Mouse (Mus musculus) cerebellum, adult 9-10 months (tissue): Measurements from ENCODE around the gene Slc25a13.

Experiments
- DNase-seq: peaks from one replicate; pipeline ENCODE4 v3.0.0; 2022

Slc25a13 gene

DNA sequence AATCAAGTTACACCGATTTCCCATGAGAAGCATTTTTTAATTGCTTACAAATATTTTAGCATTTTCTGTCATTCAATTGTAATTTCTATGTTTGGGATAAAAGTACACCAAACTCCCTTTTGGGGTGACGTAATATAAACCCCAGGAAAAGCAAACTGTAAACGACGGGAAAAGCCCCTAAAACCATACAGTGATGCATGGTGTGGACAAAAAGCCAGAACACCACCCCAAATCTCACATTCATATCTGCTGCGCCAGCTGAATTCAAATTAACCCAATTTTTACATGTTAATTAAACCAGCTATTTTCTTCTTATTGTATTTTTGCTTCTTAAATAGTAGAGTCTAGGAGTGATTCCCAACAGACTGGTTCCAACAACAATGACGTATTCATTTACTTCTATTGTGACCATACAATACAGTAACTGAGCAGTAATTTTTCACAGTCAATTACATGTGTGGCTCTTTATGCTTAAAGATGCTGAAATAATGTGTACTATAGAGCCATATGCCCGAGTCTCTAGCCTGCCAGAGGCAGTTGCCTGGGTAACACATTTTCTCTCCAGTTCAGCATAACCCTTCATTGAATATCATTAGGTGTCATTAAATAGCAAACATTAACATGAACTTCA lies 53.9 kb downstream of the Slc25a13 start:
- no peak for DNase-seq

DNA sequence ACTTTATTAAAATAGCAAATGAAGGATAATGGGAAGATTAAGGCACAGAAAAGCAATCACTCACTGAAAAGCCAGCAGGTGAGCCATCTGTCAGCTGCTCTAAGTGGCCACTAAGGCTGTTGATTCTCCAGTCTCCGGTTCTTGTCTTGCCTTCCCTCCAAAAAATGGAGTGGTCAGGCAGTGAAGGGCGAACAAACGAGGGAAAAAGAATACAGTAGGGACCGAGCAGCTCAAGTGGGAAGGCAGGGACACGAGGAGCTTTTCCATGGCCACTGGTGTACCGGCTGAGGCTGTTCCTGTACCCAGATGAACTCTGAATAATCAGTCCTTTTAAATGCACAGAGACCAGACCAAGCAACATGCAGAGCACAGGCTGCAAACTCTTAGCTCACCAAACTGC lies 54.8 kb downstream of the Slc25a13 start:
- peak; percentile 16 for DNase-seq

DNA sequence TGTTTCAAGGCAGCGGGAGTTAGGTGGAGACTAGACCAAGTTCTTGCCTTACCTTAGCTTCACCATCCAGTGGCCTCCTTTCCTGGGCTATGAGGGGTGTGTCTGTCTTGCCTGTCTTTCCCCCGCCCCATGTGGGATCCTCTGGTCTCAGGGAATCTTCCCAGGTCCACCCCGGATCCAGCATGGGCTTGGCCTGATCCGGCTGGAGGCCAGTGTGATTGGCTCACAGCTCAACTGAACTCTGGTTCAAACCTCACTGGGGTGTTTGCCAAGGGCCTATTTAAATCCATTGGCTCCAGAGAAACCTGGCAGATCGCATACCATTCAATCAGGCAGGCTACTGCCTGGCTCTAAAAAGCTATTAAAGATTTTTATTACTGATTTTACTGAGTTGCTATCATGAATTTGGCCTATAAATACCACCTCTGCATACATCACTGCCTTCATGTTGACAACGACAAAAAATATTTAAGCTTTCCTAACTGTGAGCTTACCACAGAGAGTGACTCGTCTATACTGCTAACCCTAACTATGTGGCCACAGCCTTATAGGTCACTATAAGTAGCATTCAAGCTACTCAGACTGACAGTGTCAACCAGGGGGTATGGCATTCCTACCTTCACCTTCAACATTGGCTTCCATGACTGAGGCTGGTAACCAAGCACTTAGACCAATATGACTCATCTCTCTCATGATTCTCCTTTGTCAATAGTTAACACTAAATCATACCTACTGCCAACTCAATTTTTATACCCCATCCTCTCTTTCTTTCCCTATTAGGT lies 56.1 kb downstream of the Slc25a13 start:
- peak; percentile 28 for DNase-seq

DNA sequence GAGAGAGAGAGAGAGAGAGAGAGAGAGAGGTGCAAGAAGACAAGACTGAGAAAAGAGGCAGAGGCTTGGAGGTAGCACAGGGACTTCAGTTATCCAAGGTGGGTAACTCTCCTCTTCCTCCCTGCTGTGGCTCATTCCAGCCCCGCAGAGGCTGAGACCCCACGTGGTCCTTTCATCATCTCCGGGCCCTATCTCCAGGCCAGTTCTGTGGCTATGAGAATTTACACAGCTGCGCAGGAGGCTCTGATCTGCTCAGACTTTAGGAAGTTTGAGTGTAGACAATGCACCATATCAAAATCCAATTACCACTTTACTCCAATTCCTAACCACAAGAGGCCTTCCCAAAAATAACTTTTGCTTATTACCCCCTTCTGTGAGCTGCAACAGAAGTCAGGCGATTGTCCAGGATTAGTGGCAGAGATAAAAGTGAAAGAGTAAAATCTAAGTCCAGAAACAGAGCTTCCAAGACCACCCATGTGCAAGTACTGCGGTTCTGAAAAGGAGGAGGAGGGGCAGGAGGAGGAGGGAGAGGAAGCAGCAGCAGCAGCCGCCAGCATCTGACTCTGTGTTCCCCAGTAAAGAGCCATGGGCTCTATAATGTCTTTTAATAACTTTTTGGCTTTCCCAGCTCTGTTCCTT lies 57.6 kb downstream of the Slc25a13 start:
- DNase-seq, result no peak

DNA sequence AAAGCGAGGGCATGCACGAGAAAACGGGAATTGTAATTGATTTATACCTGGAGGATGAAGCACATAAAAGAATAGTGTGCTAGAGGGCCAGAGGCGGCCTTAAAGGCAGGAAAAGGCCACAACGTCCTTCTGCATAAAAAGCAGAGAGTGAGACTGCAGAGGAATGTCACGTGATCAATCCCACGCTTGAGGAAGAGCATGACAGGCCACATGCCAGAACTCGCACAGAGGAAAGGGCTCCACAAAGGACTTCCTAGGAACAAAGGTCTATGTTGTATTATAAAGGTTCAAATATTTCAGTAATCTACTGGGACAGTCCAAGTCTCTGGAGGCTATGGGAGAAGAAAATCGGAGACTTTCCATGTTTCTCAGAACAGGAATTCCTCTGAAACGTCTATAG lies 63.5 kb downstream of the Slc25a13 start:
- DNase-seq, result no peak

DNA sequence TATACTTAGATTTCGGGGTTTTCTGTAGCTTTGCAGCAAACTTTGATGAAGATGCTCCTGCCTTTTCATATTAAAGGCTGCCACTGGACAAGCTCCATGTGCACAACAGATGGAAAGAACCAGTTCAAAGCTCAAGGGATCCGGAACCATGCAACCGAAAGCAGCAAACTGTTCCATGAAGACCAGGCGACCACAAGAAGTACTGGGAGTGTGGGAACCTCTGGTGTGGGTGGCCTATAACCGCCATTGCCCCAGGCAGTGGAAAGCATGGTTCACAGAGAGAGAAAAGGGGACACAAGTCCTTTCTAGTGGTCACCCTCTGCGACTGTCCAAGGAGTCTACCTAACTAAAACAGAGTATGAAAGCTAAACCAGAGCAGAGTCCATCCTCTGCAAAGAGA lies 66.2 kb downstream of the Slc25a13 start:
- DNase-seq, result no peak

DNA sequence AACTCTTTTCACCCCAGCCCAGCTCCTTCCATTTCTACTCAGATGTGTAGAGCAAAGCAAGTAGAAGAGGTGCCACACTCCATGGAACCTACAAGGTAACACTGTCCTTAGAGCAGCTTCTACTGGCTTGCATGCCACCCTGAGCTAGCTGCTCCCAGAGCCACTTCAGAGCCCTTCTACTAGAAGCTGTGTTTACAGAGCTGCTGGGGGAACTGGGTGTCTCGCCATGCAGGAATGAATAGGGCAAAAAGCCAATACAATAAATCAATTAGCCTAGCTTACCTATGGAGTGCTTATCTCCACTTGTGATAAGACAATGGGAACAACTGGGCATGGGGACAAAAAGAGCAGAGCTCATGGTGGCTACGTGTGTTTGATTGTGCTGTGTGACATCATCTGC lies 67.2 kb downstream of the Slc25a13 start:
- DNase-seq, result no peak

DNA sequence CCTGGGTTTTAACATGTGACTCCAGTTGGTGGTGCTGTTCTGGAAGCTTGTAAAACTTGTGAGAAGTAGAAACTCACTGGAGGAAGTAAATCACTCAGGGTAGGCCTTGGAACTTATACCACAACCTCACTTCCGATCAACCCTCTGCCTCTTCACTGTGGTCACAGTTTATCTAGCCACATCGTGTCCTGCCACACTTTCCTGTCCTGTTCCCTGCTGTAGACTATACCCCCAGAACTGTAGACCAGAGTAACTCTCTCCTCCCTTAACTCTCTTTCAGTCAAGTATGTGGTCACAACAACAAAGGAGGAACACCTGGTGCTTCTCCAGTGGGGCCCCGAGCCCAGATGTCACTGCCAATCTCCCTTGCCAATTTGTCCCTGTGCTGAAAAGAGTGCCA lies 67.6 kb downstream of the Slc25a13 start:
- DNase-seq, result no peak

DNA sequence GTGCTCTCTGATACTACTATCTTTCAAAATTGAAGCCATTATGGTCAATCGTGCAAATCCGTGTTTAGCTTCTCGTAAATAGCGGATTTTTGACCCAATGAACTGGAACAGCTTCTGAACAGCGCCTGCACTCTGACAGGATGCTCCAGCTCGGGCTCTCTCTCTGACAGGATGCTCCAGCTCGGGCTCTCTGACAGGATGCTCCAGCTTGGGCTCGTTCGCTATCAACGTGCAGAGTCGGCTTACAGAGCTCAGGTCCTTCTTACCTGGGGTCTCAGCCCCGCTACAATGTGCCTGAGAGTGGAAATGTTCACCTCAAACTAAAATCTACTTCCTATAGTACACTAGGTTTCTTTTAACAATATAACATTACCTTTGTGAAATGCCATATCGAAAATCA lies 71.6 kb downstream of the Slc25a13 start:
- no peak for DNase-seq

DNA sequence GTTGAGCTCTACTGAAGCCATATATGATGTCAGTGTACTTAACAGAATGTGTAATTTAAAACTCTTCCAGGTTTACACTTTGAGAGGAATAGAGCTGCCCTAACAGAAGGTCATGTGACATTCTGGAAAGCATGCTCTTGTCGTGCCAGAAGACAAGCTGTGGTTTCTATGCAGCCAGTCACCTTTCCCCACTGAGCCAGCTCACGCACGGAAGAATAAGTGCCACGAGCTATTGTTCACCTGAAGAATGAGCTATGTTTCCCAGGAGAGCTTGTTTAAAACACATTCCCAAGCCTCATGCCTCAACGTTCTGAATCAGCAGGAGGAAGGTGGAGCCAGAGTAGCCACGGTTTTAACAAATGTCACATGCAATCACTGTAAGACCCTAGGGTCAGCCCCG lies 73.4 kb downstream of the Slc25a13 start:
- no peak for DNase-seq

DNA sequence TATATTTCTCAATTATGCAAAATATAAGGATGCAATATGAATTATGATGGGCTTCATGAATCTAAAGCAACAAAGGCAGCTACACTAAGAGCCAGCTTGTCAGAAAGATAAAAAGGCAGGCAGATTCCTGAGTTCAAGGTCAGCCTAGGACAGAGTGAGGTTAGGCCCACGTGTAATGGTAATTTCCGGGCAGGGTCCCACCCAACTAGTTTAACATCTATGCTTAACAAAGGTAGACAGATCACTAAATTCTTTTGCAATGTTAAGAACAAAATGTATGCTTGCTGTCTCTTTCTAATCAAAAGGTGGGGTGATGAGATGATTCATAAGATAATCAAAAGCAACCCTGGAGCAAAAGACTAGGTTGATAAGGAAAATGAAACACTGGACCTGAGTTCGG lies 76.6 kb downstream of the Slc25a13 start:
- no peak for DNase-seq

DNA sequence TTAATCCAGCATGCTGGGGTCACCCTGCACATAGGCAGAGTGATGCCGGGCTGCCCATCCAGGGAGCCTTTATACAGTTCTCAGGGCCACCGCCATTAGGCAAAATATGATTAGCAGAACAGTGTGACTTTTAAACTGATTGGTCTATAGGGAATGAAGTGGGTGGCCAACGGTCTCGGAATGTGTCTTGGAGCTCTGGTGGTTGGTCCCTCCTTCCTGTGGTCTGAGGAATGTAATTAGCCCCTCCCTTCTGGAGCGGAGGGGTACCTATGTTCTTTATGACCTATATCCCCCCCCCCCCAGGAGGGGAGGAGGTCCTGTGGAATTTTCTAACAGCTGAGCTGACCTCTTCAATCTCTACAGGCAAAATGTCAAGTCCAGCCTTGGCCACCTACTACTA lies 77.9 kb downstream of the Slc25a13 start:
- no peak for DNase-seq

DNA sequence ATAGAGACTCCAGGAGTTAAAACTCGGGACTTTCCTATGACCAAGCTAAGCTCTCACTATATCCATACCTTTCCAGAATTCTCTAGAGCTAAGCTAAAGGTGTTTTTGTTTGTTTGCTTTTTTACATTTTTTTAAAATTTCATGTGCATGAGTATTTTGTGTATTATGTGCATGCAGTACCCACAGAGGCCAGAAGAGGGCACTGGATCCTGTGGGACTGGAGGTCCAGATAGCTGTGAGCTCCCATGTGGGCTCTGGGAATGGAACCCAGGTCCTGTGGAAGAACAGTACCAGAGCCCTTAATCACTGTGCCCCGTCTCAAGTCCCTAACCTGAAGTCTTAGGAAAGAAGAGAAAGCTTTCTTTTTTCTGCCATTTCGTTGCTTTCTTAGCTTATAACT lies 80.2 kb downstream of the Slc25a13 start:
- DNase-seq, result no peak

DNA sequence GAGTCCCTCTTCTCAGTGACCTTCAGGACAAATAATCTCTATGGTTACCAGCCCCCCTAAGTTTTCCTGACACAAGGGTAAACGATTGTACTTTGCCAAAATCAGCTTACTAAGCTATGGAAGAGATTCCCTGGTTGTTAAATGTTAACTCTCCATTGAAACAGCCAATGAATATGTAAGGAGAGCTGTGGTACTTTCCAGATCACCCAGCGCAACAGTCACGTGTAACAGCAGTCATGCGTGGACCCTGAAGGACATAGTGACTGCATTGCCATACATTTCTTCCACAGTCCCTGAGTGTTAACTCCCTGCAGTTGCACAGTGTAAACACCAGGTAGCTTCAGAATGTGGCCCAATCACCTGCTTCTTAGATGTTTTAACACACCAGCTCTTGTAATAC lies 82.0 kb downstream of the Slc25a13 start:
- no peak for DNase-seq

DNA sequence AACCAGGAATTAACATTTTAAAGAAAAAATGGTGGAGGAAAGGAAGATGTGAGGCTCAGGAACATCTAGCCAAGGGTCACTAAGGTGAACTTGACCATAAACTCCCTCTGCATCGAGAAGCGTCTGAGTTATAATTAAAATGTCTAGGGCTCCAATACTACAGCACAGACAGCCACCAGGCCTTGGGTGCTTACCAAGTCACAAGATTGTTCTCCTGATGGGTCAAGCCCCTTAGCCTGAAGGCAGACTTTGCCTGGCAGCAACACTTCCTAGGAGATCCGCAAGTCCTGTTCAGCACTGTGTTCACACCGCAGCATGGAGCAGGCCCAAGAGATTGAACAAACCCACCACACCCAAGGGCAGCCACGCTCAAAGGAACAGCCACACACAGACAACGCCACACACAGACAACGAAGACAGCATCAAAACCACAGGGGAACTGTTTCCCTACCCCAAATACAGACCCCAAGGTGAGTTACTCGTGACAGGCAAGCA lies 83.4 kb downstream of the Slc25a13 start:
- DNase-seq, result no peak

DNA sequence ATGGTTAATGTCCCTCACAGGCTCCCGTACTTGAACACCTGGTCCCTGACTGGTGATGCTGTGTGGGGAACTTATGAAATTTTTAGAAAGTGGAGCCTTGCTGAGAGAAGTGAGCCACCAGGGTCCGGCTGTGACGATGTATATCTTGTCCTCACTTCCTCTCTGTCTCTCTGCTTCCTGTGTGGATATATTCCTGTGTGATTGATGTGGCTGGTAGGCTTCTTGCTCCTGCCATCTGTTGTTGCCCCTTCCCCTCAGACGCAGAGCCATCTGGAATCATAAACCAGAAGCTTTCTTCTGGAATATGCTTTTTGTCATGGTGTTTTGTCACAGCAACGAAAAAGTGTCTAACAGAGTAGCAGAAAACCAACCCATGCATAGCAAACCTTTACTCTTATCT lies 84.9 kb downstream of the Slc25a13 start:
- no peak for DNase-seq

DNA sequence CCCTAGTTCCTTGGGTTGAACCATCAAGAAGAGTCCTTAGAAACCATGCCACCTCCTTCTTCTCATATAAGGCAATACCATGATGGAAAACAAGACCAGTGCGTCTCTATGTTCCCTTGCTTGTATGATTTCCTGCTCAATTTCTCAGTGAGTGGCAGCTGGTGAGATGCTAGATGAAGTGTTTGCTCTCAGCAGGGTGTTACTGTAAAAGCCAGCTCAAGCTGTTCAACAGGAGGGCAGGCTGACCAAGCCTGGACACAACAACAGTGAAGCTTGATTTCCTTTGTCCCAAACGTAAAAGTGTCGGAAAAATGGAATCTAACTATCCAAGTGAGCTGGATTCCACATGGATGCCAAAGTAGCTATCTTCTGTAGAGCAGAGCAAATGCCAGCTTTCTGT lies 91.4 kb downstream of the Slc25a13 start:
- peak; percentile 87 for DNase-seq

DNA sequence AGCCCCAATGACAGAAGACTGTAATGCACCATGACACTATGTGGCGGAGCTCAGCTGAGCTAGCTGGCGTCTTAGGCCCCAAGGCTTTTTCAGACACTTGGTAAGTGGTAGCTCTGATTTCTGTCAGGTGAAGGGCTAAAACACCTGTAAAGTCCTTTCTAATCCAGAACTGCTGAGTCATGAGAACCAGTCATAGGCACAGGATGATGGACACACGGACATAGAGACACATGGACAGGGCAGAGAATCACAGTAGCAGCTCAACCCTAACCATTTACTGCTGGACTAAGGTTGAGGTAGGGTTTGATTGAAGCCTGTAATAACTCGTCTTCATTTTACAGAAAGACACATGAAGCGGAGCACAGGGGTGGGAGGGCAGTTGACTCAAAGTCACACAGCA lies 95.1 kb downstream of the Slc25a13 start:
- no peak for DNase-seq

DNA sequence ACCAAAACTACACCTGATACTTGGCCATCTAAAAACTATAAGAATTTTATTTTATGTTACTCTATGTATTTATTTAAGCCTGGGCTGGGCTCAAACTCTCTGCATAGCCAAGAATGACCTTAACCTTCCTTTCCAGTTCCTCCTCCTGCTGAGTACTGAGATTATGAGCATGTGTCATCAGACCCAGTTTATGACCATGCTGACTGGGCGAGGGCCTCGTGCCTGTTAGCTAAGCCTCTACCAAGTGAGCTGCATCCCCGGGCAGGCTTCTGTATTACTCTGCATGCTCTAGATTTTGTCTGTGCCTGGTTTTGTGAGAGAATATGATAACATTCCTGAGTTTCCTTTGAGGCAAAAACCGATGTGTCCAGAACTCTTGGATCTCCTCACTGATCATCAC lies 96.1 kb downstream of the Slc25a13 start:
- DNase-seq, result no peak

DNA sequence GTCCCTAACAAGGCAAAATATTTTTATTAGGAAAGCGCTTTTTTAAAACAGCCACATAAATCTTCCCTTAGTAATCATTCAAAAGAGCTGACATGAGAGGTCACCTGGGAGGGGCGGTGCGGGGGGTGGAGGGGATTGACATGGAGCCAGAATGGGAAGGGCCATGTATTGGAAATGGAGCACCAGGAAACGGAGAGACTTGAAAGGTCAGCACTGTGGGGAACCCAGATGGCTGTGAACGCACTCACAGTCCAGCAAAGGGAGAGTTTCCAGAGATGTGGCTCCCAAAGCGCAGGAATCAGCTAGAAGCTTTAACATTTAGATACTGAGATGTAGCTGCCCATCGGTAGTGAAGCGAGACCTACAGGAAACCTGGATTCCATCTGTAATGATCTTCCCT lies 101.2 kb downstream of the Slc25a13 start:
- peak; percentile 44 for DNase-seq

DNA sequence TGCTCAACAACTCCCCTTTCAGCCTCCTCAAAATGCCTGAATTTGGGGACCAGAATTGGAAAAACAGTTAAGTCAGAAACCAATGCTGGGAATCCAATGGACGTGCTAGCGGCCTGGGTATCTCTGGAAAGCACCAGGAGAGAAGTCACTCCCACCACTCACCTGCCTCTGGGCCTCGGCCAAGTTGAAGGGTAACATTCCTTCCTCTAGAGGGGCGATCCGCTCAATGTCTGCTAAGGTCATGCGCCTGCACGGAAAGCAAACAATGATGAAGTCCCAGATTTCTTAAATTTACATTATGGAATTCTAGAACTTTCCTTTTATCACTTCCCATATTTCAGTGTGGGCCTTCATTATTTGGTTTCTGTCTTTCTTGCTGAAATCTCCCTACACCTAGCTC lies 103.2 kb downstream of the Slc25a13 start:
- no peak for DNase-seq

DNA sequence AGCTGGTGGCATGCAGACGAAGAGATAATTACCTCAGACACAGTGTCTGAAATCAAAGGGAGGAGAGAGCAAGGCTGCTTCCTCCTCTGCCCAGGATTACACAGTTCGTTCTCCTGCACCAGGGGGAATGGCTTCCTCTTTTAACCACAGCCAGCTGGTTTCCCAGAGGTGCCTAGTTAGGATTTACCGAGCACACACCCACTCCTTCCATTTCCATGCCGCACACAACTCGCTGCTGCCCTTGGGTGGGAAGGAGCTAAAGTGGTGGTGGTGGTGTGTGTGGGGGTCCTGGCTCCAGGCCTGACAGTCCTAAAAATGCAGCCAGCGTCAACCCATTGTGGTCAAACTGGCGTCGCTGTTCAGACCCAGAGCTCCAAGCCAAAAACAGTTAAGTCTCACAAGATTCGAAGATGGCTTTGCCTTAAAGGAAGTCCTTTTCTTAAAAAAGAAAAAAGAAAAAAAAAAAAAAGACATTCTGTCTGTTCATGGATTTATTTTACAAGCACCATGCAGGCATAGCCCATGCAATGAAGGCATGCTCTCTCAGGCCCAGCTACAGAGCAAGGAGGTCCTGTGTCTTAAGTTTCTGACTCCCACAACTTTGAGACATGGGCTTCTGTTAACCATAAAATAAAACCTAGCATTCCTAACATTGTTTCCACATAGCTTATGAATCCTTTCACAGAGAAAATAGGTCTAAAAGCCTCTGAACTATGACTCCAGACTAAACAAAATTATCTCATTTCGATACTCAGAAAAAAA lies 104.0 kb downstream of the Slc25a13 start:
- no peak for DNase-seq

DNA sequence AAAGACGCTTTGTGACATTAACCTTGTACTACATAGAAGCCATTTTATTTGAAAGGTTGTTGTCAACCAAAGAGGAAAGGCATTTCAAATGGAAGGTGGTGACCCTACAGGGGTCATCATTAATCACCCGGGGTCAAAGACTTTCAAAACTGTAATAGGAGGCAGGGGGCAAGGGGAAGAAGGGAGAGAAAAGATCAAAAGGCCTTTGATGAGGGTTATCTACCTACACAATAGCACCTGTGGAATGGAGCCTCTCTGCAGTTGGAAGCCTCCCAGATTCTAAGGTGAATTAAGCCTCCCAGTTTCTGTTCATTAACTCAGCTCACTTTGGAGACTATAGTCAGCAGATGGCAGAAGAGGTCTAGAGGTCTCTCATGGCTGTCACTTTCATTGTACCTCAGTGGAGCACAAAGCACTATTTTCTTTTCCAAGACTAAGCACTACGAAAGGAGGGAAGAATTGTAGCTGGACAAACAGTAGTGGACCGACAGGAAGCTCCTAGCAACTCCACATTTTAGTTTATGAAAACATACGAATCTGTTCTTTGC lies 109.5 kb downstream of the Slc25a13 start:
- no peak for DNase-seq
